Mouse (Mus musculus) kidney, postnatal 10 days (tissue): ENCODE data around the gene Gm10271.

ENCODE experiments used
- DNase-seq: peaks from one replicate; pipeline ENCODE4 v3.0.0; 2021; ENCODE audit warnings: mixed read lengths

Gm10271 gene

GRCm38 (mm10) chr10:116972509-116972908 is at the start of gene Gm10271:
Gene Gm10271, minus strand, starts transcription at chr10:116972609.
- DNase-seq = no peak

- peak; percentile 50 for DNase-seq
Observed at GRCm38 (mm10) chr10:117021020-117021754, 48.8 kb upstream of the Gm10271 start.

GRCm38 (mm10) chr10:117018281-117018840 is 46.0 kb upstream of the Gm10271 start:
- DNase-seq = no peak

DNA sequence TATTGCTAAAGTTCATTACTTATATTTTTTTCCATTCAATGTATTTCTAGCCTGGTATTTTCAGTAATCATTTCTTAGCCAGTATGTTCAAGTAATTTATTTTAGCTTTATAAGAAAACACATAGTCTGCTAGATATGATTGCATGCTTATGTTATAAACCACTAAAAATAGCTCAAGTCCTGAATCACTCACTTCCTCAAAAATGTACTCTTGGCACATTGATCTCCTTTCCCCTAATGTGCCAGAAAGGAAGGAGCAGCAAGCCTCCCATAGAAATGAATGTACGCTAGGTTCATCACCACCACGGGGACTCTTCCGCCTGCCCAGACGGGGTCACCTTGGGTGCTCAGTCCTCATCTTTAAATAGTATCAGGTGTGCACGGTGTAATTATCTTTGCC is 42.2 kb upstream of the Gm10271 start:
- no peak for DNase-seq

GRCm38 (mm10) chr10:117013689-117014390 is 41.4 kb upstream of the Gm10271 start:
- peak; percentile 23 for DNase-seq

DNA sequence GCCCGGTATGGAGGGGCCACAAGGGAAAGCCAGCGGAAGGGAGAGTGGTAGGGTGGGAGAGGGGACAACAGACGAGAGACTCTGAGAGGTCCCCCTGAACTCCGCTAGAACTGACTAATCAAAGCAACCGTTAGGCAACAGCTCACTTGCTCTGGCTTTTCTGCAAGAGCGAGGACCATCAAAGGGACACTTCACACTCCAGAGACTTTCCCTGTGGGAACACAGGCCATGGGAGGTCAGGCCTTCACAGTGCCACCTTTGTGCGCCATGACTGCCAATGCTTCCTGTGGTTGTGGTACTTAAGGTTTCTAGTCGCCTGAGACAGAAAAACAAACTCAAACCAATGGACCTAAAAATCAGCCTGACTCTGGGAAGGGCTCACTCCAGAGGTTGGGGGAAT is 38.6 kb upstream of the Gm10271 start:
- no peak for DNase-seq

- DNase-seq = no peak
Observed at GRCm38 (mm10) chr10:117009691-117010090, 37.3 kb upstream of the Gm10271 start.

DNA sequence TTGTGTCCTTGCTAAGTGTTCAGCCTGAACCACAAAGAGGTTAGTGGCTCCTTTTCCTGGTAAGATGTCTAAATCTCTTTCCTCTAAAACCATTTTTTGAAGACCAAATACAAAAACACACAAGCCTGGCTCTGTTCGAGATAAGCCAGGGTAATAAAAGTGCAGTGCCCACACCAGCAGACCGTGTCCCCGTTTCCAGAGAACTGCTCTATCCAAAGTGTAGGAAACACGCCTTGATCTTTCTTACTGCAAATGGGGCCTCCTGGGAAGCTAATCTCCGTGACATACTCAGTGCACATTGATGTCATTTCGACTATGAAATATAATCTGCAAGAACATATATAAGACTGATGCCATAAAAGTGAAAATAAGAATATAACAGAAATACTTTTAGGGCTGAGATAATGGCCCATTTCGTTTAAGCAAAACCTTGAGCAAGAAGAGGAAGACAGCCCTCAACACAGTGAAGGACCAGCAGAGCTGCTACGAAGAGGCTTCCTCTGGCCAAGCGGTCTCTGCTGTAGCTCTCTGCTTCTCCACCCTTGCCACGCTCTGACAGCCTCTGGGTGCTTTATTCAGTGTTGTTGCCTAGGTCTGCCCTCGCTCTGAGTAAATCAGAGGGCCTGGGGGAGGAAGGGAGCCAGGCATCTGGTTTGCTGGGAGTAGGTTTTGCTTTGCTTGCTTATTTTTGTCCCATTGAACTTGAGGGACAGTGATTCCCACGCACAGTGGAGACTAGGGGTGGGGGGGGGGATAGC is 33.5 kb upstream of the Gm10271 start:
- no peak for DNase-seq

DNA sequence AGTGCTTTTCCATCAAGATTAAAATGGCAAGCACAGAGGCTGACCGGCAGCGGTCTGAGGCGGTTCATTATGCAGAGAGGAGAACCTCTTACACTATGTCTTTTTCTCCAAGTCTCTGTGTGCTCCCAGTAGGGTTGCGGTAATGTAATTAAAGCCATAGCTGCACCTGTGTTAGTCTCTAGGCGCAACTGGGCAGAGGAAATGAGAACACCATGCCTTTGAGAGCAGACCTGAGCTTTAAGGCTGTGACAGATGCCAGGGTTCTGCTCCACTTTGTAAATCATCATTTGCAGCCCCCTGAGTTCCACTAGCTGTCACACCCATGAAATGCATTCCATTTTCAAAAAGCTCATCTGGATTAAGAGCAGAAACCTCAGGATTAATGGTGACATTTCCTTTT is 32.3 kb upstream of the Gm10271 start:
- DNase-seq = no peak

- no peak for DNase-seq
Observed at GRCm38 (mm10) chr10:117000975-117001374, 28.6 kb upstream of the Gm10271 start.

GRCm38 (mm10) chr10:116998716-116999455 is 26.5 kb upstream of the Gm10271 start:
- DNase-seq = no peak

DNA sequence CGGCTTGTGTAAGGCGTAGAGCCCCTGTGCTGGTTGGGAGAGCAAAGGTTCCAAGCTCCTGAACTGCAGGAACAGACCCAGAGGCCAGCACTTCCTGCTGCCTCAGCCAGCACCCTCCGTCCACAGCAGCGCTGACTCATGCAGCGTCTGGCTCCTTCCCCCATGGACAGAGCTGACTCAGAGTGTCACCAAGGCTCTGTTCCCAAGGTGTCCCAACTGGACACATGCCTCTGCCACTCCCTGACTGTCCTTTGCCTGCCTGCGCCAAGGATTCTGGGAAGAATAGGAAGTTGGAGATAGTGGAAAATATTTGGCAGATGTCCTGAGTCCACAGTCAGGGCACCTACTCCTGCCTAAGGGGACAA is 23.8 kb upstream of the Gm10271 start:
- peak; percentile 62 for DNase-seq

DNA sequence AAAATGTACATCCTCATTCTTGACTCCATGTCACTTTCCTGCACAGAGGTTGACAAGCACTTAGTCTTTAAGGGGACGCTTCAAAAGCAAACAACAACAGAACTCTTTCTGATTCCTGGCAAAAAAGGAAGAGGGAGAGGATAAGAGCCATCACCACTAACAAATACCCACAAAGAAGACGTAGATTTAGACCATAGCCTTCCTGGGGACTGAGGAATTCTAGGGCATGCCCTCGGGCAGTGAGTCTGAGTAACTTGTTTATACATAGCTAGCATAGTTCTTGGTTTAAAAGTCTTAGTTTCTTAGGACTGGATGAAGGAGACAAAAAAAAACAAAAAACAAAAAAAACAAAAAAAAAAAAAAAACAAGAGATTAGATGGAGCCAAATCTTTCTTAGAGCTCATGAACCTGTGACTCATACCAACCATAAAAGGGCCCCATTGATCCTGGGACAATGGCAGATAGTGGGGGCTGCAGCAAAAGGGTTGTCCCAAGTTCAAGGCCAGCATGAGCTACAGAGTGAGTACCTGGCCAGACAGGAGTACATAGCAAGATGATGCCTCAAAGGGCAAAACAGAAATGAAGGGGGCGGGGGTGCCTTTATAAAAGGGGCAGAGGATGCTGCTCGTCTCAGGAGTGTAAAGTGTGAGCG is 23.3 kb upstream of the Gm10271 start:
- DNase-seq = no peak

DNA sequence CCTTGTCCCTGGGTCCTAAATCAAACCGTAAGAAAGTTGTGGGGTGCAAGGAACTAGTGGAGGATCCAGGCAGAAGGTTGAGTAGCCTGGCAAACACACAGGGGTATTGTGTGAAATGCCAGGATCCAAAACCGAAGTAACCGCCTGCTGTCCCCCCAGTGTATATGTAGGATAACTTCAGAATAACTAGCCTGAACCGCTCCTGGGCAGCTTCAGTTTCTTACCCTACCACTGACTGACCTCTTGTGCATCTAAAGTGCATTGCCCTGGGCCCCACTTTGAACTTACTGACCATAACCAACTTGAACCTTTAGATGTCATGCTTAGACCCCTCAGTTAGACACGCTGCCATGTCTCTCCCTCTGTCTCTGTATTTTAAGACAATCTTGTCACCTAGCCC is 22.8 kb upstream of the Gm10271 start:
- DNase-seq = no peak

DNA sequence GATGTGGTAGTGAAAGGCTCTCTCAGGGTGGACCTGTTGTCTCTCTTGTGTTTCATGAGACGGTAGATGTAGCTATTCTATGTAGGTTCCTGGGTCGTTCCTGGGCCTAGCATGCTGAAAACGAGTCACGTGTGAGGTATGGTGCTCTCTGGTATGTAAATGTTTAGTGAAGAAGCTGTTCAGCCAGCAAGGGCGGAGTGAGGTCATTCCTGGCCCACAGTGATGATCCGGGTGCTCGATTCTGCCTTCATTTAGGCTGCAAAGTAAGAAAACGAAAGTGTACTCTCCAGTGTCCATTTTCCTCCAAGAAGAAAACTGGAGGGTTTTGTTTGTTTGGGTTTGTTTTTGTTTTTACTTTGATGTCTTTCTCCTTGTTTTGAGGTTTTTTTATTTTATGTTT is 21.6 kb upstream of the Gm10271 start:
- no peak for DNase-seq

DNA sequence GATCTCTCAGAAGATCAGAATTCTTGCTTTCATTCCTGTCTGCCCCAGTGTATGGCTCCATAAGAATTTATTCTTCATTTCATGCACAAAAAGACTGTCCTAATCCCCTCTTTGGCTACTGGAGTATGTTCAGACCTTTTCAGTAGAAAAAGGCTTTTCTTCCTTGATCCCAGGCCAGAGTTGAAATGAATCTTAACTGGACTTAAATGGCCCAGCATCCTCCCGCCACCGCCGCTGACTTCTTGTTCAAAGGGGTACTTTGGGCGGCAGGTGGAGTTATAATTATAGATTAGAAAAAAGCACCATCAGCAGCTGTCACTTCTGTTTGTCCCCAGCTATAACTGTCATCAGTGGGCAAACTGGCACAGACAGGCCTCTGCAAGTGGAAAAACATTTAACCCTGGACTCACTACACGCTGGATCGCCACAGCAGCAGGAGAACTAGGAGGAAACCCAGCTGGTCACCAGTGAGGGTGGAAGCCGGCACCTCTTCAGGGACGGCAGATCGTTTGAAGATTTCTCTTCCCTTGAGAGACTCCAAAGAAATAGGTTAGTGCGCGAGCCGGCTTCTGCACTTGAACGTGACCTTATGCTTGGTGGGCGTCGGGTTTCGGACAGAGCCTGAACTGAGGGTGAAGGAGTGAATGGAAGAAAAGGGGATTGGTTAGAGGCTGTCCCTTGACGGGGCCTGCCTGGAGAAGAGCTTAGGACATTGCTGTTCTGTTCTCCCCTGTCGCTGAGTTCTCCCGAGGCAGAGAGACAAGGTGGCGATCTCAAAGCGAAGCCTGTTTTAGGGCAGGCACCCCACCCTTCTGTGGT is 14.1 kb upstream of the Gm10271 start, which contains the start of gene Best3:
Gene Best3 (plus strand): TSS at position 51 of the 819 bp plus-strand sequence.
- DNase-seq = no peak

DNA sequence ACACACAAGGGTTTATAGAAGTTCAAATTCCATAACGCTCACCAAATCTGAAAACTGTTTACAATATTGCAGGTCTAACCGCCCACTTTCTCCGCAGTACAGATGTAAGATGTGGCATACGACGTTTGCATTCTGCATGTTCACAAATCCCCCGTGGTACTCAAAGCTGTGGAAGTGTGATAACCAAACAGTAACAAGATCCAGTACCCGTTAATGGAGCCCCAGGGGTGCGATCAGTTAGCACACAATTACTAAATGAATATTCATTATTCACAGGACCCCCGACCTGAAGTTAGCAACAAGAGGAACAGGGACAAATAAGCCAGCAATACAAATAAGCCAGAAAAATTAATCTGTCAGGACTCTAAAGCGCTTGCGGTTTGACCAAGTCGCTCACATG is 12.4 kb upstream of the Gm10271 start:
- no peak for DNase-seq

- DNase-seq = no peak
Observed at GRCm38 (mm10) chr10:116982526-116982925, 10.1 kb upstream of the Gm10271 start.

DNA sequence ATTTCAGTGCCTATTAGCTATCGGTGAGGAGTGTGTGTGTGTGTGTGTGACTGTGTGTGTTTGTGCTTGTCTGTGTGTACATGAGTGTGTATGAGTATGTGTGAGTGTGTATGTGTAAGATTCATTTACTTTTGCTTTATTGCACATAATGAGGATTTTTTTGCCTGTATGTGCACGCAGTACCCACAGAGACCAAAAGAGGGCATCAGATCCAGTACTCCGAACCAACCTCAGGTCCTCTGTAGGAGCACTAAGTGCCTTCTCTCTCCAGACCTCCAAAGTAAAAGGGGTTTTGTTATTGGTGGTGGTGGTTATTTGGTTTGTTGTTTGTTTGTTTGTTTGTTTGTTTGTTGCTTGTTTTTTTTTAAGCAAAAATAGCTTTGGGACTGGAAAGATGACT is 8.5 kb upstream of the Gm10271 start:
- DNase-seq = peak; percentile 61

GRCm38 (mm10) chr10:116980273-116980672 is 7.9 kb upstream of the Gm10271 start:
- peak; percentile 37 for DNase-seq

GRCm38 (mm10) chr10:116978841-116979240 is 6.4 kb upstream of the Gm10271 start:
- no peak for DNase-seq
